Mouse (Mus musculus): ENCODE results near the gene Rab11fip3. TPM values are rescaled to one million over a fixed set of nuclear protein-coding genes. Genes with fewer than 3 reads are reported as not detected.
"Not testable (repeated sequence)": the region's sequence is repeated elsewhere in the genome, so short reads cannot be mapped to it uniquely, and the experiment has no call there.

Gene Rab11fip3
- polyA plus RNA-seq, 1 experiment, result 41.3 TPM

DNA sequence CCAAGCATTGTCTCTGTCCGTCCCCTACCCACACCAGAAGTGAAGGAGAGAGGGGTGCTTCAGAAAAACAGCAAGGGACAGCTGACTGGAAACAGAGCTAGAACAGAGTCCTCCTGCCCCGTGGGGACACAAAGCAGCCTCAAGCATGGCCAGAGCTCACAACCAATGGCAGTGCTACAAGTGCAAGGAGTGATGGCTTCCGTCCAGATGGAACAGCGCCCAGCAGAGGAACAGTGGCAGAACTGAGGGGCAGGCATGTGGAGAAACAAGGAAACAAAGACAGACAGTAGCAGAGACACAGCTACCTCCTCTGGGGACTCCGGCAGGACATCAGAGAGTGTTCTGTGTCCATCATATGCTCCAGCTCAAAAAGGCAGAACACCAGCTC is 26.1 kb downstream of the Rab11fip3 start:
- WGBS, result 24% methylated on average over 5 of the region's 5 CpGs
- DNase-seq (ENCODE audit: low read depth, low spot score), result no peak

DNA sequence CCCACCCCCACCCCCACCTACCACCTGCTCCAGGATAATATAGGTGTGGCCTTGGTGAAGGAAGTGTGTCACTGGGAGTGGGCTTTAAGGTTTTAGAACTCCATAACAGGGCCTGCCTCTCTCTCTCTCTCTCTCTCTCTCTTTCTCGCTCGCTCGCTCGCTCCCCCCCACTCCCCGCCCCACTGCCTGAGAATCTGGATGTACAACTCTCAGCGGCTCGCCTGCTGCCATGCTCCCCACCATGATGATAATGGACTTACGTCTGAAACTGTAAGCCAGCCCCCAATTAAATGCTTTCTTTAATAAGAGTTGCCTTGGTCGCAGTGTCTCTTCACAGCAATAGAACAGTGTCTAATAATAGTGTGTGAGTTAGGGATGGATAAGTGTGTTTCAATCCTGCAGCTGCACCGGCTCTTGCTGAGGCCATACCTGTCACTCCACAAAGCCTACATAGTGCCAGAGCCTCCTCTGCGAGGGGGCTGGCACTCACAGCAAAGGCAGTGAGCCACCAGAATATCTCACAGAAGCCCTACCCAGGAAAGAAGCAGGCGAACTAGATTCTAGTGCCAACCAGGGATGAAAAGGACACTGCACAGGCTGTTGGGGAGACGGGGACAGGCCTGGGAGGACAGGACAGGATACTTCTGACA is 26.6 kb downstream of the Rab11fip3 start:
- no peak for DNase-seq (ENCODE audit: low read depth, low spot score)
- 82% methylated on average over 13 of the region's 13 CpGs for WGBS

DNA sequence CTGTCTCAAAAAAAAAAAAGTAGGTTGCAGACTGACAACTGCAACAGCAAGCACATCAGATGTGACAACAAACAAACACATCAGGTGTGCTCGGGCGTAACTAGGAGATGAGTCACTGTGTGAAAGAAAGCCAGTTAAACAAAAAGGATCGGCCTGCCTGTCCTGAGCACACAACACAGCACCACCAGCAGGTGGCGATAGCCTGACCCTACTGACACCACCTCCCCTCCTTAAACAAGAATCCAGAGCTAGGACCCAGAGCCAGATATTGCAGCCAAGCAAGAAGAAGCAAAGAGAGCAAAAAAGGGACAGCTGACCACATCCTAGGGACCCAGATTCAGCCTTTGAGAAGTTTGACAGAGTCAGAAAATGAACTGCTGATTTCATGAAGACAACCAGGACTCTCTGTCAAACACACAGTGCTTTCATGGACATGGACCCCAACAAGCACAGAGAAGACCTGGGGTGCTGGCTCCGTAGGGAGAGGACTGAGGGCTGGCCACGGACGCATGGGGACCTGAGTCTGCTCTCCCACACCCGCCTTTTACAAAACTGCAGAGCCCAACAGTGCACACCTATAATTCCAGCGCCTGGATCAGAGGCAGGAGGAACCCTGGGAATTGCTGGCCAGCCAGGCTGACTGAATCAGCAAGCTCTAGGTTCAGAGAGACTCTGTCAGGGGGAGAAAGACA is 28.1 kb downstream of the Rab11fip3 start:
- 35% methylated on average over 9 of the region's 9 CpGs for WGBS
- no peak for DNase-seq (ENCODE audit: low read depth, low spot score)

DNA sequence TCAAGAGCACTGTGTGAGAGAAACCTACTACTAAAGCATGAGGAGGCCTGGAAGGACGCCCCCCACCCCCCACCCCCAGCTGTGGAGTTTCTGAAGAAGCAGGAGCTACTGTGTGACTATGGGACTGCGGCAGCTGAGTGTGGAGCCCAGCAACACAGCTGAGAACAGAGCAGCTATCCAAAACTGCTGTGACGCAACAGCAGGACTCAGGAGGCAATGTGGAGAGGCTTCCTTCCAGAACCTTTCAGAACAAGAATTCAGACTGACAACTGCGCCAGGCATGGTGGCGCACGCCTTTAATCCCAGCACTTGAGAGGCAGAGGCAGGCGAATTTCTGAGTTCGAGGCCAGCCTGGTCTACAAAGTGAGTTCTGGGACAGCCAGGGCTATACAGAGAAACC is 28.6 kb downstream of the Rab11fip3 start:
- not testable (repeated sequence) for DNase-seq (ENCODE audit: low read depth, low spot score)
- 79% methylated on average over 8 of the region's 8 CpGs for WGBS

DNA sequence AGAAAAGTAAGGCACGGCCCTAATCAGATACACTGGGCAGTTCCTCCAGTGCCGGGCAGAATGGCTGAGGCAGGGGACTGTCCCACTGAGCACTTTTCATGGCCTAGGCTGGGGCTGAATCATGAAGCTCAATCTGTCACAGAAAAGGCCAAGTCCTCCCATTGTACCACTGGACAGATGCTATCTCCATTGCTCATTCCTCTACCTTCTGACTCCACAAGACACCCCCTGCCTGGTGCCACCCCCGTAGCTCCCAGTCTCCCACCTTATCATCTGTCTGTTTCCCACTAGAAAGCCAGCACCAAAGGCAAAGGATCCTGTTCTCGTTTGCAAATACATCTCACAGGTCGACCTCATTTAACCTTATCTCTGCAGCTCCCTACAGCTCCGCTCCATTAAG is 37.3 kb downstream of the Rab11fip3 start:
- no peak for DNase-seq (ENCODE audit: low read depth, low spot score)
- WGBS, result 85% methylated on average over 6 of the region's 6 CpGs

DNA sequence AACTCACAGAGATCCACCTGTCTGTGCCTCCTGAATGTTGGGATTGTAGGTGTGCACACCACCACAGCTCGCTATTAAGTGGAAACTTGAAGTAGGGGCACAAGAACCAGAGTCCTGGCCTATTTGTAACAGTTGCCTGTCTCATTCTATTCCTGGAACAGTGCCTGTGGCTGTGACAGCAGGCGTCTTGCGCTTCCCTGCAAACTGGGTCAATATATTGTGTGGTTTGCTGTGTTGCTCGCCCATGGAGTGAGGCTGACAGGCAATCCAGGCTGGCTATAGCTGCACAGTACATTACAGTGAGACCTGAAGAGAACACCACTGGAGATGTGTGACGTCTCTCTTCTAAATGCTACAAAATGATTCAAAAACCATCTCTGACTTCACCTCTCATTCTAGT is 37.8 kb downstream of the Rab11fip3 start:
- no peak for DNase-seq (ENCODE audit: low read depth, low spot score)

DNA sequence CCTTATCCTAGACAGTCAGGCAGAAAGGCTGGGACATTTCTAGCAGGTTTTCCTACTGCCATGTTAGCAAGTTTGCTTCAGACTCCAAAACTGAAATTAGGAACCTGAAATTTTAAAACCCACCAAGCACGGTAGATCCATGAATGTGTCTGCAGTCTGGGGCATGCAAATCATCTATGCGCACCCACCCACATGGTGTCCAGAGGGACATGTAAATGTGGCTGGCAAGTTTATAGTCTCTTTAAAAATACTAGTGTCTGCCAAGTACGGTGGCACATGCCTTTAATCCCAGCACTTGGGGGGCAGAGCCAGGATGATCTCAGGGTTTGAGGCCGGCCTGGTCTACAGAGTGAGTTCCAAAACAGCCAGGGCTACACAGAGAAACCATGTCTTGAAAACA is 41.1 kb downstream of the Rab11fip3 start:
- 70% methylated on average over 4 of the region's 4 CpGs for WGBS
- DNase-seq (ENCODE audit: low read depth, low spot score), result no peak

More for the DNA sequence above, 37.8 kb downstream of the Rab11fip3 start:
- WGBS, result 96% methylated on average over 5 of the region's 5 CpGs

DNA sequence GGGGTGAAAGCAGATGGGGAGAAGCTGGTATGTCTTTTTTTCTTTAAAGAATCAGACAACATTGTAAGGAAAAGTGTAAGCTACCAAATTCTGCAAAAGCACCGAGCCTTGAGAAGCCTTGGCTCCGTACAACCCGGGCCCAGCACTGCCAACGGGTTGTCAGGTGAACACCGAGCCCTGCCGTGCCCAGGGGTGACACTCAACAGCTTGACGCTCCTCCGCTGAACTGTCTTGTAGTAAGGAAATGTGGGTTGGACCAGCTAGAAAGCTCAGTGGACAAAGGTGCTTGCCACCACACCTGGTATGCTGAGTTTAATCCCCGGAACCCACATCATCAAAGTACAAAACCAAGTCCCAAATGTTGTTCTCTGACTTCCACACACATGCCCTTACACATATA is 44.7 kb downstream of the Rab11fip3 start:
- 95% methylated on average over 9 of the region's 9 CpGs for WGBS
- DNase-seq (ENCODE audit: low read depth, low spot score), result no peak

DNA sequence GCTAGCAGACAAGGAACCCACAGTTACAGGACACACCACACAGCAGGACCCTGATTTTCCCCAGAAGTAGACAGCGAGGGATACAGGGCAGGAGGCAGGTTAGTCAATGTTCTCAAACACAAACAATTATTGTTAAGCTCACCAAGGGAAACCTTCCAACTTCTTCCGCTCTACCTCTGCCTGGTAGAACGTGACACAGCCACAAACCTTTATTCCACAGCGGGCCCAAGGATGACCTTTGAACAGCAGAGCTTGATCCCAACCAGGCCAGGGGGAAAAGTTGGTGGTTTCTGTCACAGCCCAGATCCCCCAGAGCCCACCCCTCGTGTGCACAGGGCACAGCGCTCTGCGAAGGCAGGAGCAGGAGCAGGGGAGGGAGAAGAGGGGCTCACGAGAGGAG is 45.4 kb downstream of the Rab11fip3 start:
- 89% methylated on average over 8 of the region's 8 CpGs for WGBS
- DNase-seq (ENCODE audit: low read depth, low spot score), result no peak

DNA sequence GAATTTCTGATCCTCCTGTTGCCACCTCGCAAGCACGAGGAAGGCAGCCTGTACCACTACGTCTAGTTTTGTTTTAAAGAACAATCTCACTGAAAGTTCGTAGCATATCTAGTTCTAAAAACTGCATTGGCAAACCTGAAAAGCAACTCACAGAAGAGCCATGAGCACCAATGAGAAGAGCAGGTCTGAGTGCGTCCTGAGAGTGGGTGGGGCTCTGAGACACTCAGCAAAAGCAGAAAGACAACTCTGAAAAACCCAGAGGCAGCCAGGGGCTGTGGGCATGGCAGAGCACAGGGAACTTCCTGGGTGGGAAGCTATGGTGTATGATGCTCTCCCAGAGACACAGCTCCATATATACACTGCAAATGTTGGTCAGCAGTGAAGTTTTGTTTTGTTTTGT is 46.2 kb downstream of the Rab11fip3 start:
- WGBS, result 86% methylated on average over 5 of the region's 5 CpGs
- no peak for DNase-seq (ENCODE audit: low read depth, low spot score)

DNA sequence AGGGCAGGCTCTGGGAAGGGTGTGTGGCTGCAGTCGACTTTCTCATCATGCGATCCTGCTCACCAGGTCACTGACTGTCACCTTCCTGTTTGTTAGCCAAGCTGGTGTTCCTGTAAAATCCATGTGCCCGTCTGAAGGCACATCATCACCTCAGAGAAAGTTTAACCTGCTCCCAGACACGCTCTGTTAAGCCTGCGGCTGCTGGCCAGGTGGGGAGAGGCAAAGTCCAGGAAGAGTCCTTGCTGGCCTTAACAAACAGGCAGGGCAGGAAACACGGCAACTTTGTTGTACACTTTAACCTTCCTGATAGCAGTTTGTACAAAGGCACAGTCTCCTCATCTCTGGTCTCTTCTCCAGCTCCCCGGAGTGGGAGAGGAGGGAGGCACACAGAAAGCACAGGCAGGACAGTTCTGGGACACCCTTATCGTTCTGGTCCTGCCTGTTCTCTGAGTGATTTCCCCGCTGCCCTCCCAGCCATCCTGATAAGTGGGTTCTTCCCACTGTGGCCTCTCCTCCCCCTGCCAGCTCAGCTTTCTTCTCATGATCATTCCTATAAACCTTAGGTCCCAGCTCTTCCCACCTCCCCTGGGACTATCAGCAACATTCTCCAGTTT is 47.5 kb downstream of the Rab11fip3 start:
- 27% methylated on average over 9 of the region's 9 CpGs for WGBS
- DNase-seq (ENCODE audit: low read depth, low spot score), result peak; percentile 54

DNA sequence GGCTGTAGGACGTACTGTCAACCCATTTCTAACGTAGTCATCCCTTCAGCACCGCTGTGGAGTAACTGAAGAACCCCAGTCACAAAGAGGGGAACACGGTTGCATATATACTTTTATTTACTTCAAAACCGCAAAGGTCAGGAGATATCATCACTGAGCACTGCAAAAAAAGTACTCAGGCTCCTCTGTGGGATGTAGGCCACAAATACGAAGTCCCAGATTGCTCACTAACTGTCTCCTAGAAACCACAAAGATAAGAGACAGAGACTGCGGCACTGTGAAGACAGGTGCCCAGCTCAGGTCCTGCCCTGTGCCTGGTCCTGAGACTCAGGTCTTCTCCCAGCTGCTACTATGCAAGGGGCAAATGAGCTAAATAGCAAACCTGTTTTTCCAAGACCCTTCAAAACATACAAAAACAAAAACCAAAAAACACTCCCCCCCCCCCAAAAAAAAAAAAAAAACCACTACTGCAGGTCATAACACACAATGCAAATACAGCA is 48.5 kb downstream of the Rab11fip3 start:
- DNase-seq (ENCODE audit: low read depth, low spot score), result no peak
- 77% methylated on average over 7 of the region's 7 CpGs for WGBS

DNA sequence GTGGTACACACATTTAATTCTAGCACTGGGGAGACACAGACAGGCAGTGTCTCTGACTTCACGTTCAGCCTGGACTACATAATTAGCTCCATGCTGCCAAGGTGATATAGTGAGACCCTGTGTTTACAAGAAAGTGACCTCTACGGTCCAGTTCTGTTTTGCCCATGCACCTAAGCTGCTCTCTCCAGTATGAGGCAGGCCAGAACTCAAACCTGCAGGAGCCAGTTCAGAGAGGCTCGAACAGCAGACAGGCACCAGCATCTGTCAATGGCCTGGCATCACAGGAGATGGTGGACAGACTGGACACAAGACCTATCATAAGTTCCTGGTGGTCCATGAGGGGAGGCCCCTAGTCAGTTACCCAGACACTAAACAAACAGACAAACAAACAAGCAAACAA is 51.0 kb downstream of the Rab11fip3 start:
- no peak for DNase-seq (ENCODE audit: low read depth, low spot score)
- WGBS, result 68% methylated on average over 3 of the region's 3 CpGs

DNA sequence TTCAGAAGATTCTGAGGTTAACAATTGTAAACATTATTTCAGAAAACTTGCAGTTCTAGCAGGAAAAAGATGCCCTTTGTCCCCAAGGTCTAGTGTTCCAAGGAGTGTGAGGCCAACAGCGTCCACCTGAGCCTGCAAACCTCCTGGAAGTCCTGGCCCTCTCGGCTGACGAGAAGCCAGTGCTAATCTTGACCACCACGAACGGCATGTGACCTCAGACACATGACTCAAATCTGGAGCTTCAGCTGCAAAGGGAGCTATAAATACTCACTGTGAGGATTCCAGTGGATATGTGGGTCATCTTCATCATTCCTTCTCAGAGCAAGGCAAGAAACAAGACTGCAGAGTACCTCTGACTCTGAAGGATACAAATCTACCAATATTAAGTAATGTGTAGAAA is 51.4 kb downstream of the Rab11fip3 start:
- DNase-seq (ENCODE audit: low read depth, low spot score), result no peak
- 51% methylated on average over 5 of the region's 5 CpGs for WGBS

DNA sequence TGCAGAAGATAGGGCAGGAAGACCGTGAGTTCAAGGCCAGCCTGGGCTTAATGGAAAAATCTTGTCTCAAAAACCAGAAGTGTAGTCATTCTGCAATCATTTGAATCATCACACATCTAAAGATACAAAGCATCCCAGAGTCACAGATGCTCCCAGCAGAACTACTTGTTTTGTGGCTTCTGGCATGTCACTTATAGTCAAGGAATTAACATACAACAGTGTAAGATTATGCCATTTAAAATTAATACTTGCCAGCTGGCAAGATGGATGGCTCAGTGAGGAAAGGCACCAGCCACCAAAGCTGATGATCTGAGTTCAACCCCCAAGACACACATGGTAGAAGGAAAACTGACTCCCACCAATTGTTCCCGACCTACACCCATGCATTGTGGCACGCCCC is 52.3 kb downstream of the Rab11fip3 start:
- WGBS, result 69% methylated on average over 3 of the region's 3 CpGs

DNA sequence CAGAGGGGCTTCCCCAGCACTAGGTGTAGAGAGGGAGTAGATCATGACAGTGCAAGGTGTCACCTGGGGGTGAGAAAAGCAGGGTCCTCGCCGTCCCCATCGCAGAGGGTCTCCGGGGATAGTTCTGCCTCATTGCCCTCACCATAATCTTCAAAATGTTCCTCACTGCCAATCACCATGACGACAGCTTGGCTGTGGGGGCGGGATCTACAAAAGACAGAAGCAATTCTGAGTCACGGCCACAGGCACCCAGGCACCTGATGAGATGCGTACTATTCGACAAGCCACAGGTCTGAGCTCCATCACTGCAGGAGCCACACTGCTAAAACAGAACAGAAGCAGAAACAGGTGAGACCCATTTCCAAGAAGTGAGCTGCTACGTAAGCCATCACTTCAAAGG is 55.6 kb downstream of the Rab11fip3 start:
- DNase-seq (ENCODE audit: low read depth, low spot score), result no peak
- WGBS, result 87% methylated on average over 10 of the region's 10 CpGs

More for the DNA sequence above, 52.3 kb downstream of the Rab11fip3 start:
- DNase-seq (ENCODE audit: low read depth, low spot score), result no peak

DNA sequence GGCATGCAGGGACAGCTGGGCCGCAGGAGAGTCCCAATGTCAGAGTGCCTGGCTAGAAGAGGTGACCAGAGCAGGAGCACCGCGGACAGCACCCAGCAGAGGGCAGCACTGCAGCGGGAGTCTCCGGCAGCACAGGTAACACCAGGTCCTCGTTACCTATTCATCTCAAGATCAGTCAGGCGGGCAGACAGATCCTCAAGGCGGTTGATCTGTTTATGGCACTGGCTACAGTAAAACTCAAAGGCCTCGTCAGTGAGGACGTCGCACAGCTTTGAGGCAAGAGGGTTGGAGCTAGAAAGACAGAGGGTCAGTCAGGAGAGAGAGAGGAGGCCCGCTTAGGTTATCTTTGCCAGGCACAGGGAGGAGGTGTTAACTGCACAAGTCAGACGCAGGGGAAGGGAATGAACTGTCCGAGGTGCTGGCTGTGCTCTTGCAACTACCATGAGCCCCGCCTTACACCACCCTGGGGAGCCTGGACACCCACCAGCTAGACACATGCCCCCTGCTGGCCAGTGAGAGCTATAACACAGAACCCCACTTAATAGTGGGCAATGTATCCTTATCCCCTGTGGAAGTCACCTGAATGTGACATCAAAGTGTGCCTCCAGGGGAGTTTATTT is 57.4 kb downstream of the Rab11fip3 start:
- DNase-seq (ENCODE audit: low read depth, low spot score), result peak; percentile 45
- WGBS, result 7% methylated on average over 15 of the region's 15 CpGs

DNA sequence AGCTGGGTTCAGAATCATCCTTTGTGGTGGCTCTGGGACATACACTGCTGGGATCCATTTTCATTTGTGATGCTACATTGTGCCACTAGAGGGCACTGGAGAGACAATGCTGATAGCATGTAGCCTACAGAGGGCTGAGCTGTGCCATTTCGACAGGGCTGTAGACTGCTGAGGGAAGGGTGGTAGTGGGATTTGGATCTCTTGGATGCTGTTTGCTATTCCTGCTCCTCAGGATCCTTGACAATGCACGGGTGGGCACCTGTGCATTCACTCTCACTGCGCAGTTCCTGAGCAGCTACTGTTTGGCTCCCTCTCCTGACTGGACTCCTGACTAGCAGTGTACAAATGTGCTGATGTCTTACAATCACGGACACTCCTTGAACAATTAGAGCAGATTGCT is 59.8 kb downstream of the Rab11fip3 start:
- WGBS, result 9% methylated on average over 4 of the region's 4 CpGs

DNA sequence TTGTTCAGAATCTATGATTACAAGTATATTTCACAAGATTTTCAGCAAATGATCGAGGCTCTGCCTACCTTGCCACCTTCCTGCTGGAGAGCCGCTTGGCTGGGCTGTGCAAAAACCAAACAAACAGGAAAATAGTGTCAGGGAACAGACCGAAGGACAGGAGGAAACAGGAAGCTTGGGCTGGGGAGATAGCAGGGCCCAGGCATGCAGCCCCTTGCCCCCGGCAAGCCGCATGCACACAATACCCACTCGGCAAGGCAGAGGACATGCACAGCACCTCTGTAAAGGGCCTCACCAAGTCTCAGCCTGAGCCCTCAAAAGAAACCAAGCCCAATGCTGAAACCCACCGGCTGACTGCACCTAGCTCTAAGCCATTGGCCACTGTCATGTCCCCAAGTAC is 60.6 kb downstream of the Rab11fip3 start:
- WGBS, result 88% methylated on average over 7 of the region's 7 CpGs
- no peak for DNase-seq (ENCODE audit: low read depth, low spot score)

More for the DNA sequence above, 59.8 kb downstream of the Rab11fip3 start:
- peak; percentile 59 for DNase-seq (ENCODE audit: low read depth, low spot score)

DNA sequence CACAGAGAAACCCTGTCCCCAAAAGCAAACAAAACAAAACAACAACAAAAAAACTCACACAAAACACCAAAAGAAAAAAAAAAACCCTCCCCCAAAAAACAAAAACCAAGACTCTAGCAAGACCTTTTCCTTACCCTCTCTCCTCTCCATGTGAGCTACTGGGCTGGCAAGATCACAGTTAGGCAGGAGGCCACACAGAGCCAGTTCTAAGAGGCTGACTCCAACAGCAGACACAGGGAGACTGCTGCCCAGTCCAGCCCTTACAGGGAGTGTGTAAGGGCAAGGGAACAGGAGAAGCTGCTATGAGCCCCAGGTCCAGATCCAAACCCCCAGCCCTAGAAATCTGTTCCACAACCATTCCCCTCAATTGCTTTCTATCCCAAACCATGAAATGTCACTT is 61.0 kb downstream of the Rab11fip3 start:
- no peak for DNase-seq (ENCODE audit: low read depth, low spot score)

DNA sequence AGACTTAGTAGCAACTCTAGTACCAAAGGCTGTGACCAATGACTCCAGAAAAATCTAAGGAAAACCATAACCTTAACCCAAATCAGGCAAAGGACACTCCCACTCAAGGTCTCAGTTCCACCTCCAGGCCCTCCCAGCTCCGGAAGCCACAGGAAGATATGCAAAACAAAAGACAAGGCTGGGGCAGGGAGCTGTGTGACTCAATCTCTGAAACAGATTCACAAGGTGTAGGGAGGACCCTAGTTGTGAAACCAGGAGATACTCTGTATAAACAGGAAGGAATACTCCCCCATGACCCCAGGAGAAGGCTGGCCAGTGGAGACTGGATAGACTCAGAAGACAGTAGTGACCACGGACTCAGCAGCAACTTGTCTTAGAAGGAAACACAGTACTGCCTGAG is 61.7 kb downstream of the Rab11fip3 start:
- WGBS, result 71% methylated on average over 2 of the region's 2 CpGs
- DNase-seq (ENCODE audit: low read depth, low spot score), result no peak

Measured in large intestine, adult 2 months (tissue).